Mouse (Mus musculus) kidney, adult 10 weeks (tissue): ENCODE data around the gene Kynu. TPM values are rescaled to one million over a fixed set of nuclear protein-coding genes. Genes with fewer than 3 reads are reported as not detected.

ENCODE experiments used
- polyA plus RNA-seq: library from polyadenylated mRNA; stranded (reverse); fragments of 350-450 nt; fragmentation: Illumina TruSeq; extraction: RNeasy Lipid Tissue Mini Kit (QIAGEN cat#74804); gene quantifications from one replicate; pipeline ENCODE4 v1.2.3, GENCODE M21; 2014; ENCODE audit warnings: low read depth, low replicate concordance

The Kynu gene
- 73.7 TPM for polyA plus RNA-seq

GRCm38 (mm10) chr2:43555062-43555888, at the start of gene Kynu:
Kynu (plus strand) TSS chr2:43555329.

Other genes starting within 250 kb of the Kynu start
- 7.4 TPM for gene Arhgap15, start 193.5 kb downstream of the Kynu start, polyA plus RNA-seq